Mouse (Mus musculus): ENCODE data around the gene Col12a1. TPM values are rescaled to one million over a fixed set of nuclear protein-coding genes. Genes with fewer than 3 reads are reported as not detected.
A peak's percentile ranks its signal among the peaks of the same experiment; 100 is the strongest.

The Col12a1 gene
- polyA plus RNA-seq, 1 experiment, result 25.7 TPM

- no peak for DNase-seq (ENCODE audit: low read depth)
Observed at GRCm38 (mm10) chr9:79631186-79631585, 87.4 kb downstream of the Col12a1 start.

GRCm38 (mm10) chr9:79618839-79619597, 99.6 kb downstream of the Col12a1 start:
- TF ChIP-seq CTCF (IDR thresholded peaks at IDR 0.05; ENCODE audit: borderline replicate concordance, extremely low read depth, insufficient read depth, insufficient read length) (no peak), POLR2A (IDR thresholded peaks at IDR 0.05; ENCODE audit: borderline replicate concordance, extremely low read depth, insufficient read depth, insufficient read length, poor library complexity, severe bottlenecking) (no peak)
- no peak for DNase-seq (ENCODE audit: low read depth)

More at GRCm38 (mm10) chr9:79631186-79631585, 87.4 kb downstream of the Col12a1 start:
- TF ChIP-seq POLR2A (IDR thresholded peaks at IDR 0.05; ENCODE audit: borderline replicate concordance, extremely low read depth, insufficient read depth, insufficient read length, poor library complexity, severe bottlenecking) (no peak), CTCF (IDR thresholded peaks at IDR 0.05; ENCODE audit: borderline replicate concordance, extremely low read depth, insufficient read depth, insufficient read length) (no peak)

GRCm38 (mm10) chr9:79617336-79617735, 101.3 kb downstream of the Col12a1 start:
- peak; percentile 38 for DNase-seq (ENCODE audit: low read depth)
- no peak for TF ChIP-seq POLR2A (IDR thresholded peaks at IDR 0.05; ENCODE audit: borderline replicate concordance, extremely low read depth, insufficient read depth, insufficient read length, poor library complexity, severe bottlenecking)
- no peak for TF ChIP-seq CTCF (IDR thresholded peaks at IDR 0.05; ENCODE audit: borderline replicate concordance, extremely low read depth, insufficient read depth, insufficient read length)

- TF ChIP-seq CTCF (IDR thresholded peaks at IDR 0.05; ENCODE audit: borderline replicate concordance, extremely low read depth, insufficient read depth, insufficient read length), result no peak
- TF ChIP-seq POLR2A (IDR thresholded peaks at IDR 0.05; ENCODE audit: borderline replicate concordance, extremely low read depth, insufficient read depth, insufficient read length, poor library complexity, severe bottlenecking), result no peak
- no peak for DNase-seq (ENCODE audit: low read depth)
Observed at GRCm38 (mm10) chr9:79616040-79616439, 102.6 kb downstream of the Col12a1 start.

- no peak for TF ChIP-seq CTCF (IDR thresholded peaks at IDR 0.05; ENCODE audit: borderline replicate concordance, extremely low read depth, insufficient read depth, insufficient read length)
- DNase-seq (ENCODE audit: low read depth), result no peak
Observed at GRCm38 (mm10) chr9:79610286-79610685, 108.3 kb downstream of the Col12a1 start.

GRCm38 (mm10) chr9:79609661-79610060, 109.0 kb downstream of the Col12a1 start:
- no peak for DNase-seq (ENCODE audit: low read depth)
- TF ChIP-seq CTCF (IDR thresholded peaks at IDR 0.05; ENCODE audit: borderline replicate concordance, extremely low read depth, insufficient read depth, insufficient read length), result no peak
- TF ChIP-seq POLR2A (IDR thresholded peaks at IDR 0.05; ENCODE audit: borderline replicate concordance, extremely low read depth, insufficient read depth, insufficient read length, poor library complexity, severe bottlenecking), result no peak

- TF ChIP-seq CTCF (IDR thresholded peaks at IDR 0.05; ENCODE audit: borderline replicate concordance, extremely low read depth, insufficient read depth, insufficient read length), result no peak
- TF ChIP-seq POLR2A (IDR thresholded peaks at IDR 0.05; ENCODE audit: borderline replicate concordance, extremely low read depth, insufficient read depth, insufficient read length, poor library complexity, severe bottlenecking), result no peak
- DNase-seq (ENCODE audit: low read depth), result no peak
Observed at GRCm38 (mm10) chr9:79608795-79609194, 109.8 kb downstream of the Col12a1 start.

- TF ChIP-seq POLR2A (IDR thresholded peaks at IDR 0.05; ENCODE audit: borderline replicate concordance, extremely low read depth, insufficient read depth, insufficient read length, poor library complexity, severe bottlenecking) (no peak), CTCF (IDR thresholded peaks at IDR 0.05; ENCODE audit: borderline replicate concordance, extremely low read depth, insufficient read depth, insufficient read length) (no peak)
- DNase-seq (ENCODE audit: low read depth), result no peak
Observed at GRCm38 (mm10) chr9:79608062-79608531, 110.5 kb downstream of the Col12a1 start.

- DNase-seq (ENCODE audit: low read depth), result peak; percentile 72
Observed at GRCm38 (mm10) chr9:79606122-79606521, 112.5 kb downstream of the Col12a1 start.

GRCm38 (mm10) chr9:79605722-79606121, 112.9 kb downstream of the Col12a1 start:
- DNase-seq (ENCODE audit: low read depth), result peak; percentile 86
- TF ChIP-seq CTCF (IDR thresholded peaks at IDR 0.05; ENCODE audit: borderline replicate concordance, extremely low read depth, insufficient read depth, insufficient read length), result no peak

More at GRCm38 (mm10) chr9:79606122-79606521, 112.5 kb downstream of the Col12a1 start:
- no peak for TF ChIP-seq CTCF (IDR thresholded peaks at IDR 0.05; ENCODE audit: borderline replicate concordance, extremely low read depth, insufficient read depth, insufficient read length)
- TF ChIP-seq POLR2A (IDR thresholded peaks at IDR 0.05; ENCODE audit: borderline replicate concordance, extremely low read depth, insufficient read depth, insufficient read length, poor library complexity, severe bottlenecking), result no peak

GRCm38 (mm10) chr9:79604546-79604945, 114.1 kb downstream of the Col12a1 start:
- TF ChIP-seq POLR2A (IDR thresholded peaks at IDR 0.05; ENCODE audit: borderline replicate concordance, extremely low read depth, insufficient read depth, insufficient read length, poor library complexity, severe bottlenecking) (no peak), CTCF (IDR thresholded peaks at IDR 0.05; ENCODE audit: borderline replicate concordance, extremely low read depth, insufficient read depth, insufficient read length) (no peak)
- no peak for DNase-seq (ENCODE audit: low read depth)

GRCm38 (mm10) chr9:79603448-79603847, 115.2 kb downstream of the Col12a1 start:
- no peak for DNase-seq (ENCODE audit: low read depth)
- TF ChIP-seq CTCF (IDR thresholded peaks at IDR 0.05; ENCODE audit: borderline replicate concordance, extremely low read depth, insufficient read depth, insufficient read length) (no peak), POLR2A (IDR thresholded peaks at IDR 0.05; ENCODE audit: borderline replicate concordance, extremely low read depth, insufficient read depth, insufficient read length, poor library complexity, severe bottlenecking) (no peak)

Measured in brain, embryonic 14.5 days (tissue).